Mouse (Mus musculus): ENCODE results near the gene Arhgap10. TPM values are rescaled to one million over a fixed set of nuclear protein-coding genes. Genes with fewer than 3 reads are reported as not detected.

Gene Arhgap10
- polyA plus RNA-seq, 2 experiments from 2014 or later = 2.1 to 2.9 TPM

- no peak for ATAC-seq
These were observed 33.5 kb downstream of the Arhgap10 start for GRCm38 (mm10) chr8:77484266-77484665.

- ATAC-seq = no peak
These were observed 34.1 kb downstream of the Arhgap10 start for GRCm38 (mm10) chr8:77483676-77484075.

- no peak for ATAC-seq
These were observed 36.0 kb downstream of the Arhgap10 start for GRCm38 (mm10) chr8:77481791-77482190.

- no peak for ATAC-seq
These were observed 37.8 kb downstream of the Arhgap10 start for GRCm38 (mm10) chr8:77479995-77480394.

GRCm38 (mm10) chr8:77478913-77479273 is 38.9 kb downstream of the Arhgap10 start:
- no peak for ATAC-seq

- no peak for ATAC-seq
These were observed 39.4 kb downstream of the Arhgap10 start for GRCm38 (mm10) chr8:77478155-77478912.

- no peak for ATAC-seq
These were observed 40.1 kb downstream of the Arhgap10 start for GRCm38 (mm10) chr8:77477684-77478083.

GRCm38 (mm10) chr8:77474614-77475013 is 43.1 kb downstream of the Arhgap10 start:
- ATAC-seq = no peak

- no peak for ATAC-seq
These were observed 44.0 kb downstream of the Arhgap10 start for GRCm38 (mm10) chr8:77473773-77474172.

- ATAC-seq = no peak
These were observed 44.4 kb downstream of the Arhgap10 start for GRCm38 (mm10) chr8:77473373-77473772.

- no peak for ATAC-seq
These were observed 56.4 kb downstream of the Arhgap10 start for GRCm38 (mm10) chr8:77461392-77461791.

- ATAC-seq = no peak
These were observed 57.4 kb downstream of the Arhgap10 start for GRCm38 (mm10) chr8:77460363-77460762.

- ATAC-seq = no peak
These were observed 58.1 kb downstream of the Arhgap10 start for GRCm38 (mm10) chr8:77459696-77460095.

GRCm38 (mm10) chr8:77458575-77458974 is 59.2 kb downstream of the Arhgap10 start:
- ATAC-seq = no peak

GRCm38 (mm10) chr8:77456263-77456662 is 61.5 kb downstream of the Arhgap10 start:
- no peak for ATAC-seq

- ATAC-seq = no peak
These were observed 63.9 kb downstream of the Arhgap10 start for GRCm38 (mm10) chr8:77453836-77454235.

- peak; percentile 75 for ATAC-seq
These were observed 66.0 kb downstream of the Arhgap10 start for GRCm38 (mm10) chr8:77451466-77452382.

GRCm38 (mm10) chr8:77451052-77451451 is 66.7 kb downstream of the Arhgap10 start:
- ATAC-seq = no peak

- no peak for ATAC-seq
These were observed 71.5 kb downstream of the Arhgap10 start for GRCm38 (mm10) chr8:77446294-77446693.

GRCm38 (mm10) chr8:77445642-77446041 is 72.1 kb downstream of the Arhgap10 start:
- no peak for ATAC-seq

GRCm38 (mm10) chr8:77444166-77444870 is 73.4 kb downstream of the Arhgap10 start:
- no peak for ATAC-seq

- ATAC-seq = no peak
These were observed 75.3 kb downstream of the Arhgap10 start for GRCm38 (mm10) chr8:77442452-77442851.

- no peak for ATAC-seq
These were observed 76.8 kb downstream of the Arhgap10 start for GRCm38 (mm10) chr8:77440913-77441312.
